In the genomic region with DNA sequence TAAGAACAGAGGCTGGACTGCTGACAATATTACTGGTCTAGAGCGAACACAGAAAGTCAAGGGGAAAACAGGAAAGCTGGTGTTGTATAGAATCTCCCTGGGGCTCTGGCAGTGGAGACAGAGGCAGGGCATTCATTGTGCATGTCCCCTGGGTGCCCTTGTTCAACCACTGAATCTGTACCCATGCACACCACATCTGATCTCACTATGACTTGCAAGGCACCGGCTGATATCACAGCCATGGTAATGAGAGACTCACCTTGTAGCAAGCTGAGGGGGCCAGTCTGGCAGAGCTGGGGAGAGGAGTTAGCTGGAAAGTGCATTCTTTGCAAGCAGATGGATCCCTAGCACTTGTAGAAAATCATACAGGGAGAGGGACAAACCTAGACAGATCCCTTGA, we compare ENCODE assay signal across 30 mouse cellular contexts.
"Had no signal": no experiment of that assay in that cellular context is flagged by ENCODE, and none has a peak within 500 bp of the region (broad histone marks: within the 10 kb centered on the region; RNA-seq: fewer than 3 reads in every experiment).

No protein-coding gene starts in this region.

- H3K4me1 ChIP-seq: liver, embryonic 12.5 days; liver, embryonic 13.5 days; liver, embryonic 15.5 days; megakaryocyte, embryonic 14.5 days; midbrain, embryonic 10.5 days; midbrain, embryonic 12.5 days; midbrain, embryonic 13.5 days; midbrain, embryonic 15.5 days; neural tube, embryonic 12.5 days had no signal

- H3K36me3 ChIP-seq: limb, embryonic 10.5 days; limb, embryonic 12.5 days; limb, embryonic 13.5 days; limb, embryonic 15.5 days; liver, embryonic 12.5 days; liver, embryonic 13.5 days; liver, embryonic 15.5 days; lung, embryonic 15.5 days; midbrain, embryonic 10.5 days; midbrain, embryonic 12.5 days; midbrain, embryonic 13.5 days; midbrain, embryonic 15.5 days; neural tube, embryonic 12.5 days had no signal

- H3K27ac ChIP-seq: limb, embryonic 10.5 days; limb, embryonic 12.5 days; limb, embryonic 13.5 days; limb, embryonic 15.5 days; liver, embryonic 12.5 days; liver, embryonic 13.5 days; liver, embryonic 14.5 days; liver, embryonic 15.5 days; lung, embryonic 15.5 days; macrophage; midbrain, embryonic 10.5 days; midbrain, embryonic 12.5 days; midbrain, embryonic 13.5 days; midbrain, embryonic 15.5 days; neural tube, embryonic 12.5 days had no signal

- H3K4me3 ChIP-seq: limb, embryonic 10.5 days; limb, embryonic 12.5 days; limb, embryonic 13.5 days; limb, embryonic 15.5 days; liver, embryonic 12.5 days; liver, embryonic 13.5 days; liver, embryonic 15.5 days; lung, embryonic 15.5 days; megakaryocyte, embryonic 14.5 days; midbrain, embryonic 10.5 days; midbrain, embryonic 12.5 days; midbrain, embryonic 13.5 days; midbrain, embryonic 15.5 days; myocyte; neural tube, embryonic 12.5 days had no signal

- H3K9ac ChIP-seq: limb, embryonic 12.5 days; limb, embryonic 13.5 days; limb, embryonic 15.5 days; liver, embryonic 12.5 days; liver, embryonic 13.5 days; liver, embryonic 14.5 days; liver, embryonic 15.5 days; liver, postnatal 0 days; lung, embryonic 14.5 days; lung, embryonic 15.5 days; midbrain, embryonic 12.5 days; midbrain, embryonic 13.5 days; midbrain, embryonic 15.5 days; neural tube, embryonic 12.5 days had no signal

- H3K4me2 ChIP-seq: limb, embryonic 12.5 days; limb, embryonic 13.5 days; limb, embryonic 15.5 days; liver, embryonic 11.5 days; liver, embryonic 12.5 days; liver, embryonic 13.5 days; liver, embryonic 15.5 days; lung, embryonic 14.5 days; lung, embryonic 15.5 days; midbrain, embryonic 11.5 days; midbrain, embryonic 12.5 days; midbrain, embryonic 13.5 days; midbrain, embryonic 15.5 days; neural tube, embryonic 12.5 days had no signal

- DNase-seq: left cerebral cortex, postnatal 4 days; liver; liver, embryonic 13.5 days; liver, postnatal 0 days; lung, adult 18-20 months; lung, adult 2 months; lung, embryonic 14.5 days; lung, postnatal 10 days; lung, postnatal 14 days; lung, postnatal 36 days; lung, postnatal 4 days; midbrain, embryonic 14.5 days had no signal

- H3K27me3 ChIP-seq: limb, embryonic 12.5 days; limb, embryonic 13.5 days; limb, embryonic 15.5 days; liver, embryonic 12.5 days; liver, embryonic 13.5 days; liver, embryonic 15.5 days; lung, embryonic 15.5 days; megakaryocyte, embryonic 14.5 days; midbrain, embryonic 12.5 days; midbrain, embryonic 13.5 days; midbrain, embryonic 15.5 days; neural tube, embryonic 12.5 days had no signal

- H3K9me3 ChIP-seq: limb, embryonic 10.5 days; limb, embryonic 12.5 days; limb, embryonic 13.5 days; limb, embryonic 15.5 days; liver, embryonic 12.5 days; liver, embryonic 13.5 days; liver, embryonic 15.5 days; lung, embryonic 15.5 days; midbrain, embryonic 10.5 days; midbrain, embryonic 12.5 days; midbrain, embryonic 13.5 days; midbrain, embryonic 15.5 days; neural tube, embryonic 12.5 days had no signal
